Mouse (Mus musculus): Measurements from ENCODE around the gene Gm10447.

DNA sequence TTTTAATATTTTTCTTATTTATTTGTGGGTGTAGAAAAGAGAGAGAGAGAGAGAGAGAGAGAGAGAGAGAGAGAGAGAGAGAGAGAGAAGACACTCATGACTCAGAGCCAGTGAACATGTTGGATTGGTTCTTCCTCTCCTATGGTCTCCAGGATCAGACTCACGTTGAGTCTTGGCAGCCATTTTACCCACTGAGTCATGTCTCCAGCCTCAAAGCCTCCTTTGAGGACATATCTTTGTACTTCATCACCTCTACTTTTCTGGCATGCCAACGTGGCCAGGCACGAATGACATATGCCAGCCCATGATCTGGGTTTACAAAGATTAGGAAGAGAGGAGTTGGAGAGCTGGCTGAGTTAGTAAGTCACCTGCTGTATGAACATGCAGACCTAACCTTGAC lies 3.3 kb upstream of the Gm10447 start:
- TF ChIP-seq CTCF (IDR thresholded peaks at IDR 0.05; ENCODE audit: low read depth, low read length): no peak
- TF ChIP-seq POLR2A (IDR thresholded peaks at IDR 0.05; ENCODE audit: borderline replicate concordance, low read depth, low read length): no peak
